Mouse (Mus musculus) T-cell, adult 2 months (primary cell): ENCODE measurements at regions not wholly inside any gene's neighbourhood (a gene's known extent, or its start where the extent isn't known, plus 50 kb on each side); places are given as distances from the start of the nearest gene placed in this dataset.

Experiments used
- DNase-seq: peaks from one replicate; pipeline ENCODE4 v3.0.0; 2022; ENCODE audit warnings: low spot score

GRCm38 (mm10) chr2:178948471-178948870 lies 493.8 kb upstream of the Cdh4 start:
- no peak for DNase-seq

GRCm38 (mm10) chr2:178949103-178949502 lies 493.1 kb upstream of the Cdh4 start:
- no peak for DNase-seq

GRCm38 (mm10) chr2:178950304-178950703 lies 491.9 kb upstream of the Cdh4 start:
- no peak for DNase-seq

GRCm38 (mm10) chr2:178954420-178955067 lies 487.7 kb upstream of the Cdh4 start:
- DNase-seq = no peak

GRCm38 (mm10) chr2:178958829-178959228 lies 483.4 kb upstream of the Cdh4 start:
- DNase-seq = no peak

GRCm38 (mm10) chr2:178959603-178960002 lies 482.6 kb upstream of the Cdh4 start:
- DNase-seq = no peak

- DNase-seq = no peak
Observed at GRCm38 (mm10) chr2:178967584-178968365, 474.5 kb upstream of the Cdh4 start.

- DNase-seq = no peak
Observed at GRCm38 (mm10) chr2:178969732-178970131, 472.5 kb upstream of the Cdh4 start.

- DNase-seq = no peak
Observed at GRCm38 (mm10) chr2:178975366-178975765, 466.9 kb upstream of the Cdh4 start.

GRCm38 (mm10) chr2:178976046-178976445 lies 466.2 kb upstream of the Cdh4 start:
- DNase-seq = no peak

- no peak for DNase-seq
Observed at GRCm38 (mm10) chr2:178976495-178976894, 465.7 kb upstream of the Cdh4 start.

- no peak for DNase-seq
Observed at GRCm38 (mm10) chr2:178979451-178979850, 462.8 kb upstream of the Cdh4 start.

- no peak for DNase-seq
Observed at GRCm38 (mm10) chr2:178981736-178982502, 460.3 kb upstream of the Cdh4 start.

- DNase-seq = no peak
Observed at GRCm38 (mm10) chr2:178983801-178984200, 458.4 kb upstream of the Cdh4 start.

GRCm38 (mm10) chr2:178987935-178988334 lies 454.3 kb upstream of the Cdh4 start:
- DNase-seq = no peak

- DNase-seq = no peak
Observed at GRCm38 (mm10) chr2:178989291-178989690, 452.9 kb upstream of the Cdh4 start.

- no peak for DNase-seq
Observed at GRCm38 (mm10) chr2:178989784-178990183, 452.4 kb upstream of the Cdh4 start.

GRCm38 (mm10) chr2:178990959-178991358 lies 451.3 kb upstream of the Cdh4 start:
- no peak for DNase-seq

GRCm38 (mm10) chr2:178992334-178993116 lies 449.7 kb upstream of the Cdh4 start:
- DNase-seq = no peak

GRCm38 (mm10) chr2:178997921-178998320 lies 444.3 kb upstream of the Cdh4 start:
- DNase-seq = no peak

- DNase-seq = no peak
Observed at GRCm38 (mm10) chr2:179000448-179001081, 441.7 kb upstream of the Cdh4 start.

GRCm38 (mm10) chr2:179007766-179008165 lies 434.5 kb upstream of the Cdh4 start:
- DNase-seq = no peak
